Mouse (Mus musculus) embryo, embryonic 10 days (tissue): ENCODE data around the gene Lama2.

Experiments
- DNase-seq: peaks from one replicate; pipeline ENCODE4 v3.0.0-alpha.2; 2015; ENCODE audit warnings: low spot score

Lama2 gene

DNA sequence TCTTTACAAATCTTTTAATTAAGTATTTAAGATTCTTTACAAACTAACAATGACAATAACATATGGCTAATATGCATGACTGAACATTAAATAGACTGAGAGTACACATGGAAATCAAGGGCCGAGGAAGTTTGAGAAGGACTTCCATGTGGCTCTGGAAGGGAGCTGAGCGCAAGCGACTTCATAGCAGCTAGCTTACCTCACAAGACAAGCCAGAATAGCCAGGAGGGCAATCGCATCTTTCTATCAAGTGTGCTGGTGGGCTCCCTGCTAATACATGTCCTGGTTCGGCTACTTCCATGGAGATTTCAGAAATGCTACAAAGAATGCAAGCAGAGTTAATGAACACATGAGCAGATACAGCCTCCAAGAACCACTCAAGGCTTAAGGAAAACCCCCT lies 435.4 kb downstream of the Lama2 start:
- DNase-seq = no peak

DNA sequence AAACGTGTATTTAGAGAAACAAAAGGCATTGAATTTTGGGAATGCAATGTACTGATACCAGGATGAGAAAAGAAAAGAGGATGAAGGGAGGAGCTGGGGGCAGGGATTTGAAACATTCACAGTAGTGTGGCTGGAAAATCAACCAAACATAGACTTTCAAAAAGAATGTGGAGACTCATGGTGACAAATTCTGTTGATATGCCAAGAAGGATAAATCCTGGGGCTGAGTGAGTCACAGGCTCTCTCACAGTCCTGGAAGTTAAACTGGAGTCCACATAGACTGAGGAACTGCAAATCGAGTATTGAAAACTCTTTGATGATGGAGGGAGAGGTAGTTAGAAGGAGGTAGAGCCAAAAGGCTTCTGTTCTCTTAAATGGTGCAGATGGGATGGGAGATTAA lies 445.3 kb downstream of the Lama2 start:
- DNase-seq = no peak

DNA sequence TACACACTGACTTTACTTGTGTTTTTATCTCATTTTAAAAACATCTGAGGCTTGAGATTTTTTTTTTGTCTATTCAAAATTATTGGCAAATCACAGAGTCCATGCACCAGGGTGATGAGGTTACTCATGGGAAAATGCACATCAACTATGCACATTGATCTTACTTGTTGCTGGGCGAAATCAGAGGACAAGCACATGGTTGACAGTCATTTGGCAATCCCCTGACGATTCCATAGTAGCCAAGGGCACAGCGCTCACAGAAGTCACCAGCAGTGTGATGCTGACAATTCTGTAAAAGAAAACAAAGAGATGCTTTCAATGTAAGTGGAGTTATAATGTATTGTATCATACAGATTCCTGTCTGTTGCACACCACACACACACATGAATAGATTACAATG lies 454.8 kb downstream of the Lama2 start:
- no peak for DNase-seq

DNA sequence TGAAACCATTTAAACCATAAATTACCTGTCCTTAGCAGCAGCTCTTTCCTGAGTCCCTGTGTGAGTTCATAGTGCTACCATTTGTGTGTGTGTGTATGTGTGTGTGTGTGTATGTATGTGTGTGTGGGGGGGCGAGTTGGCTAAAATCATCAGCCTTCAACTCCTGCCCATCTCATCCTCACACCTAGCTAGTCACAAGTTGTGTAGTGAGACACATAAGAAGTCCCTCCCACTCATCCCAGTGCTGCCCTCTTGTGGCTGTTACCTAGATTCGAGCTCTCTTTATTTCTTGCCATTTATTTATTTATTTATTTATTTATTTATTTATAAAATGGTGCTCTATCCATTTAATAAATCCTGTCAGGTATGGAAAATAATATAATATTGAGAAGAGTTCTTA lies 457.2 kb downstream of the Lama2 start:
- DNase-seq = peak; percentile 33

DNA sequence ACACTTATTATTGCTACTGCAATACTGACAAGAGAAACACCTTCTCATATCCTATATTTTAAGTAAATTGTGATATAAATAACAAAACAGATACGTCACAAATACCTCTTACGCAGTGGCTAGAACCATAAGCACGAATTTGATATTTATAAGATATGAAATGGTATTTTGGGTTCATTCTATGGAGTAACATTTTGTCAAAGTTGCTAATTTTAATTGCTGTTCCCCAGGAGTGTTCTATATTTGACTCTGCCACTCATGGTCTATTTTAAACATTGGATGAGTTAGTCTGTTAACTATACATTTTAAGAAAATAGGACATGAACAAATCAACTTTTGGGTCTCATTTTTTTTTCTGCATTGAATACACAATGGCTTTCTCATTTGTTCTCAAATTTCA lies 469.3 kb downstream of the Lama2 start:
- no peak for DNase-seq

GRCm38 (mm10) chr10:27140422-27140821 lies 479.1 kb downstream of the Lama2 start:
- DNase-seq = no peak

GRCm38 (mm10) chr10:27135768-27136167 lies 483.8 kb downstream of the Lama2 start:
- DNase-seq = no peak

DNA sequence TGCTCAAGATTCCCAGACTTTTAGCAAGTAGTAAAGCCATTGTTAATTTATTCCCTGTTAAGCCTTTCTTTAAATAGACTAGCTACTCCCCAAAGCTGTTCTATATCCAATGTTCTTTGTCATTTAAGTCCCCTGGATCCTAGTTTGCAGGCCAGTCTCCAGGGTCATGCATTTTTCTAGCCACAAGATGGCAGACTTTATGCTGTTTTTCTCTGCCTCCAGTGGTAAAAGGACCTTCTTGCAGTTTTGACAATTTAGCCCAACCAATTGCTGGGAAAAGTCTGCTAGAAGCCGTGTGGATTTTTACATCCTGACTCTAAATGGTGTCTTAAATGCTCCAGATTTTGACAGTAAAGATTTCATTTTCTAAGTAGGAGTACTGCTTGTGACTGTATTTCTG lies 486.4 kb downstream of the Lama2 start:
- peak; percentile 73 for DNase-seq

DNA sequence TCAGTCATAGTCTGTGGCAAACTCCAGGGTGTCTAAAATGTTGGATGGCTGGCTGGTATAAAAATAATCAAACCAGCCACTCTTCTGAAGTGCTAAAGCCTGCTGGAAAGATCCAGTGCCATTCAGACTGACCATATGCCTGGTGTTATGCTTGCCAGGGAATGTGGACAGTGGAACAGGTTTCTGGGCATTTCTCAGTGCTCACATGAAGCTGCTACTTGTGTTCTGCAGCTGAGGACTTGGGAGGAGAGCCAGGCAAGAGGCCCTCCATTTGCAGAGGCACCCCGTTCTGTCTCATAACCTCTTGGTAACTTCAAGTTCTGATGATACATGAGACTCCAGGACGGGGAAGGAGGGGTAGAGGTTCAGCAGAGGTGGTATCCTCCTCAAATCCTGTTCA lies 492.1 kb downstream of the Lama2 start:
- DNase-seq = no peak

- no peak for DNase-seq
Measured at GRCm38 (mm10) chr10:27123763-27124162, 495.8 kb downstream of the Lama2 start.

- no peak for DNase-seq
Measured at GRCm38 (mm10) chr10:27117815-27118214, 501.7 kb downstream of the Lama2 start.

DNA sequence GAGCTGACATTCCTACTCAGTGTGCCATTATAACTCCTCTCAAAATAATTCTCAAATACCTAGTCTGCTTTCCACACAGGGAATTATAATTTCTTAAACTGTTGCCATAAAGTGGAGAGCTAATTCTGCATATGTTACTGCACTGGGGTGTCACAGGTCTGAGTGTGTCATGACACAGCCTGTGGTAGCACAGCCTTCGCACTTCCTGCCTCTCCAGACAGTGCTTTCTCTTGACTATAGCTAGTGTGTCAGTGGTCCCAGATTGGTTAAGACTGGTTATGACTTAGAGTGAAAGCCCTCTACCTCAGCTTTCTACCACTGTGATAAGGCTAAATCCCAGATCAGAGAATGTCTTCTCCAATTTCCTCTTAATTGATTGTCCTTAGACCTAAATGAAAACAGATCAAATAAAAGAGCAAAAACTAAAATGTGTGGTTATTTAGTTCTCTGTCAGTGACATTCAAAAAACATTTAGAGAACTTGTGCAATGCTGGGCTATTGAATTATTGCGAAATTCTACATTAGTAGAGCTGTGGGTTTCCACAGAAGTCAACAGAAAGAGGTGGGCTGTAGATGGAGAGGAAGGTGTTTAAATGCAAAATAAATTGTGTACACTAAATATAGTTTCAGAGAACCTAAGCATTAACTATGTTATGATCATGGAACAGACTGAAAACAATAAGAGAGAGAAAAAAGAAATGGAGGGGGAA lies 502.5 kb downstream of the Lama2 start:
- DNase-seq = no peak

- no peak for DNase-seq
Measured at GRCm38 (mm10) chr10:27114131-27114530, 505.4 kb downstream of the Lama2 start.

DNA sequence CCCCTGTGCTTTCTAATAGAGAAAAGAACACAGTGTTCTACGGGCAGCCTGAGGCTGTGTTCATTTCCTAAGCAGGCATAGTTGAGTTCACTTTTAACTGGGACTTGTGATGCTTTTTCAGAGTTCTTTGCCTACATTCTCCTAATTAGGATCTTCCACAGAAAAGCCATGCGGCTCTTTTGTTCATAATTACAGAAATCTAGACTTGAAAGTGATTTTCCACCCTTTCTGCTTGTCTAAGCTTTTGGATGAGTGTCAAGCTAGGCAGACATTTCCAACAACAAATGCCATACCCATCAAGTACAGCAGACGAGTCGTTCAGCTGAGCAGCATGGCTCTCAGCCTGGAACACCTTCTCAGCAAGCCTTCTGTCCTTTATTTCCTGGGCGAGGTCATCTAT lies 515.7 kb downstream of the Lama2 start:
- DNase-seq = no peak

- DNase-seq = no peak
Measured at GRCm38 (mm10) chr10:27101800-27102353, 517.7 kb downstream of the Lama2 start.

DNA sequence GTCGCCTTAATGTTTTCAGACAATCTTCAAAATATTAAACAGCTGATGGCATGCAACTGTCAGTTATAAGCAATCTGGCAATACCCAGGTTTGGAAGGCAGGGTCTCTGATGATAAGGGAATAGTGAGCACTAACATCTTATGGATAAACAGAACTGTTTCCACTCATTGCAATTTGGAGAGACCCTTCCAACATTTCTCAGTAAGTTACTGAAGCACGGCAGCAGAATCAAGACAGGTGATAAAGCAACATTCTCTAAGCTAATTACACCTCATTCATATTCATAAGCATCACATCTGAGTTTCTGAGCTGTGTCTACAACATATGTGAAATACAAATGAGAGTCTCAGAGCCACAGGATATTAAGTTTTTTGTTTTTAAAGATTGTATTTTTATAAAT lies 542.4 kb downstream of the Lama2 start:
- DNase-seq = no peak

GRCm38 (mm10) chr10:27068794-27069435 lies 550.6 kb downstream of the Lama2 start:
- no peak for DNase-seq

GRCm38 (mm10) chr10:27063671-27064070 lies 555.9 kb downstream of the Lama2 start:
- peak; percentile 43 for DNase-seq

DNA sequence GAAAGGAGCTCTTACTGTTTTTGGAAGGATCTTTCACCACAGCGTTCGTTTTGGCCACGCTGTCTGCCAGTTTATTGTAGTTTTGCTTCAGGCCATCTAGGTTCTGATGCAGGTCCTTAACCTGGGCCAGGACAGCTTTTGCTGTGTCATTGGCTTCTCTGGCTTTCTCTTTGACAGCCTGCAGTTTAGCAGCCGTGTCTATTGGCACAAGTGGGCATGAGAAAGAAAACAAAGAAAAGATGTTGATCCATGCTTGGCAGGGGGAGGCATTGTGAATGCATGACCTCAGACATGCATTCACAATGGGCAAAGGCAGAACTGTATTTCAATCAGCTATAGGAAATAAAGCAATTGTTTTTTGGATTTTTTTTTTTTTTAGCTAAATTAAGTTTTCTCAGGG lies 565.1 kb downstream of the Lama2 start:
- DNase-seq = no peak

GRCm38 (mm10) chr10:27047196-27047595 lies 572.4 kb downstream of the Lama2 start:
- no peak for DNase-seq

DNA sequence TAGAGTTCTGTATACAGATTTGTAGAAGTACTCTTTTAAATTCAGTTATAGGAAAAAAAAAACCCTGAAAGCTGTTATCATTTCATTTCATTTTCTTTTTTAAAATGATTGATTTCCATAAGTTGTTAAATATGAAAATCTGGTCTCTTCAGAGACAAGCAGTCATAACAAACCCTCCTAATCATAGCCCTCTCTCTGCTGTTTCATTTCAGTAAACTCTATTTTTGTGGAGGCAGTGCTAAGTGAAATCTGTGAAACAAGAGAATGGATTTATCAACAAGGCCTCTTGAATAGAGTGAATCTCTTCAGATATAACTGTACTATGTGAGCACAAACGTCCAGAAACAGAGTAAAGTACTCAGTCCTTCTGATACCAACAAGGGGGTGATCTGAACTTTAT lies 577.7 kb downstream of the Lama2 start:
- DNase-seq = no peak

- DNase-seq = no peak
Measured at GRCm38 (mm10) chr10:27022707-27023106, 596.9 kb downstream of the Lama2 start.

DNA sequence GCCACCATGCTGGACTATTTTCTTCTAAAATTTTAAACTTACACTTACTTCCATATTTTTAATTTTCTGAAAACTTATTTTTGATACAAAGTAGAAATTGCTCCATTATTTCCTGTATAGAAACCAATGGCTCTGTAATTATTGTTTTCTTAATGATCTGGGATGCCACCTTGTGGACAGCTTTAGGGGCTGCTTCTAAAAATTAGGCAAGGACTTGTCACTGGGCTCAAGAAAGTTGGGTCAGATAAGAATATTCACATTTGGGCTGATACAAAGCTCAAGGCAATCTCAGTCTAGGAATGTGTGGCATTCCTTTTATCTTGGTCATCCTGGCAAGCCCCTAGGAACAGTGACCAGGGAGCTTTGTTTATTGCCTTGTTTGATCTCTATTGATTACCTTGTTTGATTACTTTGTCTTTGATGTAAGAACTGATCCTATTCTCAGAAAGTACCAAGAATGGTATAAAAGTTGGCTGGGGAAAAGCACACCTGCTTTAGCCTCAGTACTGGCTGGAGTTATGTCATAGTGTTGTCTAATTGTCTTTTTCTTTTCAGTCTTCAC lies 606.7 kb downstream of the Lama2 start:
- DNase-seq = no peak
